Mouse (Mus musculus) neural tube, embryonic 14.5 days (tissue): ENCODE measurements around the gene Scarf2. TPM values are rescaled to one million over a fixed set of nuclear protein-coding genes. Genes with fewer than 3 reads are reported as not detected.

Experiments
- polyA plus RNA-seq: library from polyadenylated mRNA; unstranded; fragments of >200 nt; fragmentation: Nextera tagmentation; extraction: Ambion mirVana; gene quantifications from 2 replicates; pipeline ENCODE4 v1.2.1, GENCODE M21; 2014

Scarf2 gene
- polyA plus RNA-seq, 1 experiment from 2014 or later, result 0.95 TPM

Other genes with a start within 250 kb of the Scarf2 start
- 0.79 and 1.1 TPM in 2 replicates for gene Lrrc74b, start 236.0 kb upstream of the Scarf2 start, polyA plus RNA-seq
- gene P2rx6, start 235.4 kb upstream of the Scarf2 start, polyA plus RNA-seq, result 2.4 and 2.7 TPM in 2 replicates
- gene Slc7a4, start 214.1 kb upstream of the Scarf2 start, polyA plus RNA-seq, result 32.8 and 39.1 TPM in 2 replicates
- 27.7 and 29.3 TPM in 2 replicates for gene Smpd4, start 177.9 kb upstream of the Scarf2 start, polyA plus RNA-seq
- gene Ccdc74a, start 150.8 kb upstream of the Scarf2 start, polyA plus RNA-seq, result 10.6 and 11.3 TPM in 2 replicates
- 46.9 and 51.0 TPM in 2 replicates for gene Med15, start 64.4 kb upstream of the Scarf2 start, polyA plus RNA-seq
- gene Klhl22, start 37.7 kb upstream of the Scarf2 start, polyA plus RNA-seq, result 90.9 and 98.9 TPM in 2 replicates
- 4.7 and 6.5 TPM in 2 replicates for gene B830017H08Rik, start 35.8 kb downstream of the Scarf2 start, polyA plus RNA-seq
- gene Car15, start 41.1 kb downstream of the Scarf2 start, polyA plus RNA-seq, result 3.9 and 4.0 TPM in 2 replicates
- gene Gm20518, start 94.4 kb downstream of the Scarf2 start, polyA plus RNA-seq, result 0.21 and 0.36 TPM in 2 replicates
- 0.08 TPM in 1 of 2 replicates, not detected in the other for gene Tssk1, start 96.9 kb downstream of the Scarf2 start, polyA plus RNA-seq
- gene Dgcr2, start 101.3 kb downstream of the Scarf2 start, polyA plus RNA-seq, result 98.8 and 104 TPM in 2 replicates
- not detected in 2 replicates for gene Tssk2, start 101.4 kb downstream of the Scarf2 start, polyA plus RNA-seq
- 42.4 and 42.5 TPM in 2 replicates for gene Ess2, start 114.1 kb downstream of the Scarf2 start, polyA plus RNA-seq
- gene Gsc2, start 117.8 kb downstream of the Scarf2 start, polyA plus RNA-seq, result 0.24 TPM in 1 of 2 replicates, not detected in the other
- gene Slc25a1, start 130.9 kb downstream of the Scarf2 start, polyA plus RNA-seq, result 165 and 199 TPM in 2 replicates
- gene Vpreb2, start 183.1 kb downstream of the Scarf2 start, polyA plus RNA-seq, result not detected in 2 replicates